Mouse (Mus musculus) frontal cortex, postnatal 36 days (tissue): ENCODE measurements at regions not wholly inside any gene's neighbourhood (a gene's known extent, or its start where the extent isn't known, plus 50 kb on each side); places are given as distances from the start of the nearest gene placed in this dataset.

Experiments
- DNase-seq, 2 experiments: peaks; one replicate each; pipeline ENCODE4 v3.0.0; 2022; ENCODE audit warnings: low spot score in 2 of 2

GRCm38 (mm10) chr13:97423298-97423817, 182.5 kb downstream of the Enc1 start:
- DNase-seq = no peak

- no peak for DNase-seq
Measured at GRCm38 (mm10) chr13:97422897-97423296, 182.0 kb downstream of the Enc1 start.

- no peak for DNase-seq
Measured at GRCm38 (mm10) chr13:97421831-97422230, 180.9 kb downstream of the Enc1 start.

- no peak for DNase-seq
Measured at GRCm38 (mm10) chr13:97420773-97421172, 179.9 kb downstream of the Enc1 start.

GRCm38 (mm10) chr13:97419100-97419499, 178.2 kb downstream of the Enc1 start:
- no peak for DNase-seq

- no peak for DNase-seq
Measured at GRCm38 (mm10) chr13:97418681-97419080, 177.8 kb downstream of the Enc1 start.

- DNase-seq = no peak
Measured at GRCm38 (mm10) chr13:97418081-97418480, 177.2 kb downstream of the Enc1 start.

GRCm38 (mm10) chr13:97415927-97416709, 175.2 kb downstream of the Enc1 start:
- no peak for DNase-seq

- no peak for DNase-seq
Measured at GRCm38 (mm10) chr13:97415381-97415780, 174.5 kb downstream of the Enc1 start.

- no peak for DNase-seq
Measured at GRCm38 (mm10) chr13:97412151-97412550, 171.2 kb downstream of the Enc1 start.

- DNase-seq = no peak
Measured at GRCm38 (mm10) chr13:97410550-97411201, 169.8 kb downstream of the Enc1 start.

- DNase-seq = no peak
Measured at GRCm38 (mm10) chr13:97409891-97410525, 169.1 kb downstream of the Enc1 start.

- DNase-seq = no peak
Measured at GRCm38 (mm10) chr13:97409291-97409780, 168.4 kb downstream of the Enc1 start.

- DNase-seq = no peak
Measured at GRCm38 (mm10) chr13:97408414-97409290, 167.7 kb downstream of the Enc1 start.

GRCm38 (mm10) chr13:97407773-97408172, 166.9 kb downstream of the Enc1 start:
- DNase-seq = no peak

- DNase-seq = no peak
Measured at GRCm38 (mm10) chr13:97406678-97407077, 165.8 kb downstream of the Enc1 start.

GRCm38 (mm10) chr13:97402164-97402761, 161.4 kb downstream of the Enc1 start:
- DNase-seq = no peak

- DNase-seq = no peak
Measured at GRCm38 (mm10) chr13:97401620-97402019, 160.7 kb downstream of the Enc1 start.

GRCm38 (mm10) chr13:97398041-97398440, 157.1 kb downstream of the Enc1 start:
- DNase-seq = no peak

GRCm38 (mm10) chr13:97396899-97397640, 156.2 kb downstream of the Enc1 start:
- peak in 1 of 2 experiments; percentile 46 for DNase-seq
